Mouse (Mus musculus) intestine, embryonic 15.5 days (tissue): ENCODE results near the gene Appl1. TPM values are rescaled to one million over a fixed set of nuclear protein-coding genes. Genes with fewer than 3 reads are reported as not detected.
"Not testable (repeated sequence)": the region's sequence is repeated elsewhere in the genome, so short reads cannot be mapped to it uniquely, and the experiment has no call there.

Experiments
- ATAC-seq: fragments of 200-750 bp; cut with Nextera tagmentation; 2 replicates; pipeline ENCODE4 v1.8.0; 2017; ENCODE audit warnings: moderate TSS enrichment, moderate library complexity
- H3K27ac ChIP-seq: fragments of 300-500 bp; sonication (generic); 2 replicates; pipeline ENCODE4 v1.5.1; 2015; ENCODE audit warnings: mild to moderate bottlenecking, inconsistent platforms
- H3K27me3 ChIP-seq: fragments of 300-500 bp; sonication (generic); replicated peaks from 2 replicates; pipeline ENCODE4 v1.6.1; 2015; ENCODE audit warnings: inconsistent platforms
- H3K36me3 ChIP-seq: fragments of 300-500 bp; sonication (generic); 2 replicates; pipeline ENCODE4 v1.6.1; 2015; ENCODE audit warnings: inconsistent platforms
- H3K4me1 ChIP-seq: fragments of 300-500 bp; sonication (generic); replicated peaks from 2 replicates; pipeline ENCODE4 v1.6.1; 2015; ENCODE audit warnings: inconsistent platforms
- H3K4me2 ChIP-seq: fragments of 300-500 bp; sonication (generic); replicated peaks from 2 replicates; pipeline ENCODE4 v1.6.1; 2015; ENCODE audit warnings: mild to moderate bottlenecking, inconsistent platforms
- H3K4me3 ChIP-seq: fragments of 300-500 bp; sonication (generic); replicated peaks from 2 replicates; pipeline ENCODE4 v1.5.1; 2015; ENCODE audit warnings: inconsistent platforms
- H3K9ac ChIP-seq: fragments of 300-500 bp; sonication (generic); 2 replicates; pipeline ENCODE4 v1.6.1; 2015; ENCODE audit warnings: inconsistent platforms
- H3K9me3 ChIP-seq: fragments of 300-500 bp; sonication (generic); 2 replicates; pipeline ENCODE4 v1.6.1; 2016; ENCODE audit warnings: inconsistent platforms
- WGBS: fragments of 180-500 bp; shearing (Covaris S2); methylation state at CpG from one replicate; pipeline ENCODE4 v1.1.7; 2015; 5-methylcytosine and 5-hydroxymethylcytosine counted together
- polyA plus RNA-seq: library from polyadenylated mRNA; unstranded; fragments of >200 nt; fragmentation: Nextera tagmentation; extraction: Ambion mirVana; gene quantifications from 2 replicates; pipeline ENCODE4 v1.2.1, GENCODE M21; 2015

Appl1 gene
- polyA plus RNA-seq, 1 experiment from 2014 or later = 32.9 TPM

GRCm38 (mm10) chr14:26982150-26982530 lies 11.1 kb upstream of the Appl1 start:
- H3K27ac ChIP-seq = no peak overlapping the region
- H3K9ac ChIP-seq = no peak overlapping the region
- no peak overlapping the region for H3K4me3 ChIP-seq
- H3K36me3 ChIP-seq = no peaks in the 10 kb centered on the region
- H3K4me1 ChIP-seq = no peaks in the 10 kb centered on the region
- no peaks in the 10 kb centered on the region for H3K27me3 ChIP-seq
- no peak overlapping the region for H3K4me2 ChIP-seq
- no peak for ATAC-seq
- H3K9me3 ChIP-seq = no peaks in the 10 kb centered on the region
- 64% methylated on average over 5 of the region's 5 CpGs for WGBS

DNA sequence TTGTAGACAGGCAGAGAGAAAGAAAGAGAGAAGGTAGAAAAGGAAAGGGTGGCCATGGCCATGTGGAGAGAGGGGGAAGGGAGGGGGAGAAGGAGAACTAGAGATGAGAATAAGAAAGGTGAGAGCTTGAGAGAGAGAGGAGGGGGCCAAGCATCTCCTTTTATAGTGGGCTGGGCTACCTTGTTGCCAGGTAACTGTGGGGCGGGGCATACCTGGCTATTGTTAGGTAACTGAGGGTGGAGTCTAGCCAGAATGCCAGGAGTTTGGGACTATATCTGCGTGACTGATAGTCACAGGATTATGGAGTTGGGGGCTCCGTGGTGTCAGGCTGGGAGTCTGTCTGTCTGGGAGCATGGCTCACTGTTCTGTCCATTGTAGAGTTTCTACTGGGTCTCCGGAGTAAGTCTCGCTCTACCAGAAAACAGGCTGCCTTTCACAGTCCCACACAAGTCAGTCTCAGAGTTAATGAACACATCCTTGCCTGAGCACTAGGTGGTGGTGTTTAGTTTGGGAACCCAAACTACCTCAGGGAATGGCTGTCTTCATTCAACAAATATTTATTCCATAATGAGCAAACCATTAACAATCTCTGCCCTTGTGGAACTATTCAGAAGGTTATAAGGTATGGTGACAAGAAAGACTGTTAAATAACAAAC lies 10.6 kb upstream of the Appl1 start:
- Histone ChIP-seq H3K9ac (no peak overlapping the region), H3K4me3 (no peak overlapping the region), H3K27me3 (no peaks in the 10 kb centered on the region), H3K27ac (no peak overlapping the region), H3K4me2 (no peak overlapping the region), H3K36me3 (no peaks in the 10 kb centered on the region), H3K4me1 (no peaks in the 10 kb centered on the region), H3K9me3 (no peaks in the 10 kb centered on the region)
- no peak for ATAC-seq
- WGBS = 64% methylated on average over 5 of the region's 5 CpGs

- 92% methylated on average over 8 of the region's 8 CpGs for WGBS
- Histone ChIP-seq H3K4me1 (no peaks in the 10 kb centered on the region), H3K27me3 (no peaks in the 10 kb centered on the region), H3K9me3 (no peaks in the 10 kb centered on the region), H3K4me3 (no peak overlapping the region), H3K4me2 (no peak overlapping the region), H3K27ac (no peak overlapping the region), H3K9ac (no peak overlapping the region), H3K36me3 (no peaks in the 10 kb centered on the region)
- no peak for ATAC-seq
These were observed 10.0 kb upstream of the Appl1 start for GRCm38 (mm10) chr14:26981021-26981420.

DNA sequence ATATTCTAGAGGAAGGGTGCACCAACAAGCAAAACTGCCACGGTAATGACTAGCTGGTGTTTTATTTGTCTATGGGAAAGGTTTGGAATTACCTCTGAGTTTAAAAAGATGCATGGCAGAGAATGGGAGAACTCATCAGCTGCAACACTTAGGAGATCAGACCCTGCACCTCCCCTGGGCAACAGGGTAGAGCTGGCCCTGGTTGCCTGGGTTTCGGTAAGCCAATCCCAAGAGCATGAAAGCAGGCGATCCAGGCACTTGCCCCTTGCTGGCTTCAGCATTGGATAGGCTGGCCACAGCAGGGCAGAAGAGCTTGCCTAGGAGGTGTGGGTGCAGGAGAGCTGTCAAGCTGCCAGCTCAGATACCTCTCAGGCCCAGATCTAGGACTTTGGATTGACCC lies 8.8 kb upstream of the Appl1 start:
- no peak for ATAC-seq
- H3K27me3 ChIP-seq = no peaks in the 10 kb centered on the region
- WGBS = 94% methylated on average over 3 of the region's 3 CpGs
- H3K36me3 ChIP-seq = no peaks in the 10 kb centered on the region
- no peak overlapping the region for H3K4me3 ChIP-seq
- no peaks in the 10 kb centered on the region for H3K9me3 ChIP-seq
- no peak overlapping the region for H3K9ac ChIP-seq
- H3K4me2 ChIP-seq = no peak overlapping the region
- H3K27ac ChIP-seq = no peak overlapping the region
- H3K4me1 ChIP-seq = no peaks in the 10 kb centered on the region

GRCm38 (mm10) chr14:26977500-26977899 lies 6.5 kb upstream of the Appl1 start:
- no peak for ATAC-seq
- Histone ChIP-seq H3K4me3 (no peak overlapping the region), H3K9ac (no peak overlapping the region), H3K27me3 (no peaks in the 10 kb centered on the region), H3K36me3 (no peaks in the 10 kb centered on the region), H3K9me3 (no peaks in the 10 kb centered on the region), H3K4me2 (no peak overlapping the region), H3K4me1 (no peaks in the 10 kb centered on the region), H3K27ac (no peak overlapping the region)
- 35% methylated on average over 2 of the region's 2 CpGs for WGBS

DNA sequence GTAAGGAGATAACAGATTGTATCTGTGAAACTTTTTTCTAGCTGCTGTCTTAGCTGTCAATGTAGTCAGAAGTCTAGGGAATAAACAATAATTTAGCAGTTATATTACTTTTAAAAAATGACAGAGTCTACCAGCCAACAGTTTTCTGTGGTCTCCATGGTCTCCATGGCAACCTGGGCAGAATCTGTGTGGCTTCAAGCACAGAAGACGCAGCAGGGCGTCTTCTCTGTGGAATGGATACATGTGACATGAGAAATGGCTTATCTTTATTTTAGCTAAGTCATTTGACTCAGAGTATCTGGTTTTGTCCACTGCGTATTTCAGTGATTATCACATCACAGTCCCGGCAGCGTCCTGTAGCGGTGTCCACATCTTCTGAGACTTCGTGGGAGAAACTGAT lies 5.2 kb upstream of the Appl1 start:
- Histone ChIP-seq H3K4me1 (no peaks in the 10 kb centered on the region), H3K4me2 (no peak overlapping the region), H3K27ac (no peak overlapping the region), H3K4me3 (no peak overlapping the region), H3K36me3 (no peaks in the 10 kb centered on the region), H3K9ac (no peak overlapping the region), H3K9me3 (no peaks in the 10 kb centered on the region), H3K27me3 (no peaks in the 10 kb centered on the region)
- no peak for ATAC-seq
- WGBS = 75% methylated on average over 7 of the region's 7 CpGs

DNA sequence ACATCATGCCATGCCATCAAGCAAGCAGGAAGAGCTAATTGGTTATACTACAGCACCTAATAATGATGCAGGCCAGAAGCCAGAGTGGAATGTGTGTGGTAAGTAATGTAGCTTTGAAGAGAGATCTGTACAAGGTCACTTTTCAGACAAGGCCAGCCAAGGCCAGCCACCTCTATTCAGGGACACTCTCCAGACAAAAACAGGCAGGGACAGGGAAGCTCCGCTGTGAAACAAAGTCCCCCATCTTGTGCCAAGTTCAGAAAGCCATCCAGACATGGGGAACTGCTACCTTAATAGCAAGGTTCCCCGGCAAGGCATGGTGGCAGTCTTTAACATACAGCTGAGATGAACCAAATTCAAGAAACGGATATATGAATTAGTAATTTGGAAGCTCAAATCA lies 4.5 kb upstream of the Appl1 start:
- H3K27me3 ChIP-seq = no peaks in the 10 kb centered on the region
- H3K27ac ChIP-seq = no peak overlapping the region
- H3K4me1 ChIP-seq = no peaks in the 10 kb centered on the region
- H3K9me3 ChIP-seq = no peaks in the 10 kb centered on the region
- no peaks in the 10 kb centered on the region for H3K36me3 ChIP-seq
- no peak overlapping the region for H3K4me3 ChIP-seq
- no peak overlapping the region for H3K4me2 ChIP-seq
- no peak overlapping the region for H3K9ac ChIP-seq
- whole genome bisulfite sequencing = 85% methylated on average over 3 of the region's 3 CpGs
- no peak for ATAC-seq

DNA sequence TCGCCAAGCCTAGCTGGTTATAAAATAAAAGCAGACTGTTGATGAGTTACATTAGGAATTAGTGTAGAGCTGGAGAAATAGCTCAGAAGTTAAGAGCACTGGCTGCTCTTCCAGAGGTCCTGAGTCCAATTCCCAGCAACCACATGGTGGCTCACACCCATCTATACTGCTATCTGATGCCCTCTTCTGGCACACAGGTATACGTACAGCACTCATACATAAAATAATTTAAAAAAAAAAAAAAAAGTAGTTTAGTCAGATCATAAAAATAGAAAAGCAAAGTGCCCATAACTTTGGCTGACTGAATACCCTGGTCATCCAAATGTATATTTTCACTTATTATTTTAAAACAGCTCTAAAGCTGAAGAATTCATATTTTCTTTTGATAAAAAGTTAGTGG lies 2.1 kb upstream of the Appl1 start:
- Histone ChIP-seq H3K4me1 (0 out of 2 replicates have a peak, but pooled peaks cover 2% of the 10 kb centered on the region), H3K4me3 (no peak overlapping the region), H3K36me3 (no peaks in the 10 kb centered on the region), H3K9ac (no peak overlapping the region), H3K4me2 (no peak overlapping the region), H3K27me3 (no peaks in the 10 kb centered on the region), H3K9me3 (no peaks in the 10 kb centered on the region), H3K27ac (no peak overlapping the region)
- WGBS = 72% methylated on average over 2 of the region's 2 CpGs
- ATAC-seq = no peak

DNA sequence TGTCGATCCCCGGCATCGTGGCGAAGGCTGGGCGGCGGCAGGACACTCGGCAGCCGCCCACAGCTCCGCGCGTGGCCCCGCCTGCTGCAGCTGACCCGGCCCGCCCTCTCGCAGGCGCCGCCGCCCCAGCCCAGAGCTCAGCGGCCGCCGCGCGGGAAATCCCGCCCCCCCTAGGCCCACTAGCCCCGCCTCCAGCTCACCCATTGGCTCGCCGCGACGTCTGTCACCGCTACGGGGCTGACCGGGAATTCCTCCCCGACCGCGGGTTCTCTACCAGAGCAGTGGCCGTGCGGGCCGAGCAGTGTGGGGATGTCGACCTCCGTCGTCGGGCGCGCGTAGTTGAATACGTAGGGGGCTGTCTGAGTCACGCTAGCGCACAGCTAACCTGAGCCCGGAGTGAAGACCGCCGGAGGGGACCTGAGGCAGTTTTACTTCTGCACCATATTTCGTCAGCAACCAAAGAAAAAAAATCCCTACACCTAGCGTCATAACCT lies 546 bp downstream of the Appl1 start:
- ATAC-seq = peak; percentile 99
- peak overlapping the region; percentile 90 for H3K27ac ChIP-seq
- H3K4me3 ChIP-seq = peak overlapping the region; percentile 95
- WGBS = under 1% methylated on average over 47 of the region's 53 CpGs
- no peaks in the 10 kb centered on the region for H3K27me3 ChIP-seq
- no peaks in the 10 kb centered on the region for H3K36me3 ChIP-seq
- H3K4me1 ChIP-seq = 0 out of 2 replicates have a peak, but pooled peaks cover 4% of the 10 kb centered on the region
- peak overlapping the region; percentile 65 for H3K4me2 ChIP-seq
- peak overlapping the region; percentile 94 for H3K9ac ChIP-seq
- no peaks in the 10 kb centered on the region for H3K9me3 ChIP-seq

- Histone ChIP-seq H3K9ac (peak overlapping the region; percentile 94), H3K27ac (peak overlapping the region; percentile 90), H3K36me3 (no peaks in the 10 kb centered on the region), H3K4me1 (0 out of 2 replicates have a peak, but pooled peaks cover 4% of the 10 kb centered on the region), H3K9me3 (no peaks in the 10 kb centered on the region), H3K27me3 (no peaks in the 10 kb centered on the region), H3K4me3 (peak overlapping the region; percentile 95), H3K4me2 (peak overlapping the region; percentile 62)
- peak; percentile 88 for ATAC-seq
- WGBS = under 1% methylated on average over 59 of the region's 62 CpGs
These were observed 1.1 kb downstream of the Appl1 start for GRCm38 (mm10) chr14:26969856-26970407.

GRCm38 (mm10) chr14:26969164-26969563 lies 1.9 kb downstream of the Appl1 start:
- no peak for ATAC-seq
- Histone ChIP-seq H3K4me1 (0 out of 2 replicates have a peak, but pooled peaks cover 4% of the 10 kb centered on the region), H3K4me2 (peak overlapping the region; percentile 62), H3K36me3 (no peaks in the 10 kb centered on the region), H3K27me3 (no peaks in the 10 kb centered on the region), H3K27ac (no peak overlapping the region), H3K4me3 (peak overlapping the region; percentile 95), H3K9me3 (no peaks in the 10 kb centered on the region), H3K9ac (peak overlapping the region; percentile 94; the same call in 1 of the 2 replicates)
- WGBS = 56% methylated on average over 3 of the region's 3 CpGs

DNA sequence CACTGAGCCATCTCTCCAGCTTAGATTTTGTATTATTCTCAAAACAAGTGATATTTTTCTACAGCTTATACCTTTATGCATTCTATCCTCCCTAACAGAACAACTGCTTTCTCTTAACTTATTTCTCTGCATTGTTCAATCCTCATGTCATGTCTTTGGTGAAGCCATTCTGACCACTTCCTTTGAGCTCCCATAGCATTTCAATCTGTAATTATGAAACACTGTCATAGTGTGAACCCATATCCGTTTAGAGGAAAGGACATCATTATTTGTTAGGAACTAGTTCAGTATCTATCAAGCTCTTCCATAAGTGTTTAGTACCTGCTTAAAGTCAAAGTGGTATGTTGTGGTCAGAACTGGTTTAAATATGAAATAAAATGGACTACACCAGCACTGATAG lies 10.5 kb downstream of the Appl1 start:
- Histone ChIP-seq H3K4me1 (no peaks in the 10 kb centered on the region), H3K27me3 (no peaks in the 10 kb centered on the region), H3K27ac (no peak overlapping the region), H3K4me2 (no peak overlapping the region), H3K9me3 (no peaks in the 10 kb centered on the region), H3K4me3 (no peak overlapping the region), H3K9ac (no peak overlapping the region), H3K36me3 (no peaks in the 10 kb centered on the region)
- WGBS = 85% methylated on average over 1 of the region's 1 CpGs
- ATAC-seq = no peak

- not testable (repeated sequence) for H3K4me3 ChIP-seq, ATAC-seq, H3K27ac ChIP-seq, H3K4me1 ChIP-seq, H3K9ac ChIP-seq, H3K36me3 ChIP-seq, H3K27me3 ChIP-seq, H3K9me3 ChIP-seq, H3K4me2 ChIP-seq
- WGBS = 86% methylated on average over 2 of the region's 2 CpGs
These were observed 14.9 kb downstream of the Appl1 start for GRCm38 (mm10) chr14:26956139-26956538.
